Mouse (Mus musculus): ENCODE measurements around the gene Fars2.
"Not testable (repeated sequence)": the region's sequence is repeated elsewhere in the genome, so short reads cannot be mapped to it uniquely, and the experiment has no call there.

Gene Fars2

DNA sequence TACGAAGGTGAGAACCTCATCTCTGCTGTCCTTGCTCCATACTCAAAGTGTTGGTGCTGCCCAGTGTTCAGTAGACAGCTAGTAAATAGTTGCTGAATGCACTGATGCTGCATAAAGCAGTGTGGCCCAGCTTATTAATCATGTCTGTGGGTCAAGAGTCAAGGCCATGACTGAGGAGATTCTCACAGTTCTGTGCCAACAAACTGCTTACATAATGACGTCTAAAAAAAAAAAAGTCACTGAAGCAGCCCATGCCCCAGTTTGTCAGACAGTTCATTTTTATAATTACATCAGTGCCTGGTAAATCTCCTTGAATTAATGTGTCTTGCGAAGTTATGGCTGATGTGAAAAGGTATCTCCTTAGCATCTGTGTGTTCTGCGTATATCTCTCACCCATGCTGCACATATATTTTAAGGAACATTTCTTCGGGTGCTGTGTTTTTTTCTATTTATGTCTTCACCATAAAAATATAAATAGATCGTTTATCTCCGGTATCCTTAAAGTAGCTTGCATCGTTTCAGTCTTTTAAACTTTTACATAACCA, 314.8 kb downstream of the Fars2 start:
- DNase-seq (ENCODE audit: extremely low read depth, insufficient read length, low spot score), result no peak

DNA sequence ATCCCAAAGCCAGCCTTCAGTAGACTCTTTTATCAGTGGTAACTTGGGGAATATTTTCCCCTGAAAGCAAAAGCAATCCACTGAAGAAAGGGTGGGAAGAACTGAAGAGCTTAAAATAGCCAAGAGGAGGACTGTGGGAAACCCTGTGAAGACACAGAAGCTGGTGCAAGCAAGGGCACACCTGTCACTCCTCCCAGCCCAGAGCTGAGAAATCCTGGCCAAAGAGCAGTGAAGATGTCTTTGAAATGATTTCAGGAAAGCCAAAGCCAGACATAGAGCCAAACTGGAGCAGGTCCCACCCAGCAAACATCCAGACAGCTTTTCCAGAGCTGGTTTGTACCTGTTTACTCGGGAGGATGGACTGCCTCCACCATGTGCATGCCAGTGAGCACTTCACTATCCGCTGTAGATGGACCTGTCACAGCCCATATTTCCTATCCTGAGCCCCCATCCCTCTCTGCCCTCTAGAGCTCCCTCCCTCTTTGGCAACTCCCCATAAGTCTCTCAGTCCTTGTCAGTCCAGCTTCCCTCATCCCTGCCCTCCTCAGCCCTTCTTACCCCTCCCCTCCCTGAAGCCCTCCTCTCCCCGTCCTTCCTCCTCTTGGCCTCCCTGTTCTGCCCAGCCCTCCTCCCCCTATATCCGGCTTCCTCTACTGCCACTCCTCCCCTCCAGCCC, 327.7 kb downstream of the Fars2 start:
- no peak for DNase-seq (ENCODE audit: extremely low read depth, insufficient read length, low spot score)

DNA sequence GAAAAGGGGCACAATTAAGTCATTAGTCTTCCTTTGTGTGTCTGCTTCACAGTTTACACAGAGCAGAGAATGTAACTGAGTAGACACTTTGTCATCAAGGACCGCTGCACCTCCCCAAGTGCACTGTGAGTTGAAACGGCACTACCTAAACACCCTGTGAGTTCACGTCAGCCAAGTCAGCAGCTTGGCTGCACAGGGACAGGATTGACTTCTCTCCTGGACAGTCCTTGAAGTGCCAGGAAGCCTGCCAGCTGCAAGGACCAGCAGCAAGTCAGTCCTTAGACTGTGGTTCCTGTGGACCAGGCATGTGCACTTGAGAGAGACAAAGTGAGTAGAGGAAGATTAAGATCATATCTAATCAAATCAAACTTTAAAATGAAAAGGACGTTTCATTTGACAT, 330.7 kb downstream of the Fars2 start:
- no peak for DNase-seq (ENCODE audit: extremely low read depth, insufficient read length, low spot score)

DNA sequence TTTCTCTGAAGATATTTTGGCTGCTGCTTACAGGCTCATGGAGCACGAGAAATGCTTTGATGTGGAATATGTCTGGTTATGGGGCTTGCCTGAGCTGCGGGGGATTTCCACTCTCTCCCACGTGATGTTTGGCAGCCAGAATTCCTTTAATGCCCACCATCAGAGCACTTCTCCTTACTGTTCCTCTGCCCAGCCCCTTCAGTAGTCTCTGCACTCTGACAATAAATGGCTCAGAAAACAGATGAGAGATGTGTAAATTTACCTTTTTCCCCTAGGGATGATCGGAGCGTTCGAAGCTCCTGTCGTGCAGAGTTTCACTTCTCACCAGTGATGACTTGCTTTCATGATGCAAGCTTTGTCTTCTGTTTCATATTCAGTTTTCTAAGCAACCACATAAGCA, 331.4 kb downstream of the Fars2 start:
- DNase-seq (ENCODE audit: extremely low read depth, insufficient read length, low spot score), result no peak

DNA sequence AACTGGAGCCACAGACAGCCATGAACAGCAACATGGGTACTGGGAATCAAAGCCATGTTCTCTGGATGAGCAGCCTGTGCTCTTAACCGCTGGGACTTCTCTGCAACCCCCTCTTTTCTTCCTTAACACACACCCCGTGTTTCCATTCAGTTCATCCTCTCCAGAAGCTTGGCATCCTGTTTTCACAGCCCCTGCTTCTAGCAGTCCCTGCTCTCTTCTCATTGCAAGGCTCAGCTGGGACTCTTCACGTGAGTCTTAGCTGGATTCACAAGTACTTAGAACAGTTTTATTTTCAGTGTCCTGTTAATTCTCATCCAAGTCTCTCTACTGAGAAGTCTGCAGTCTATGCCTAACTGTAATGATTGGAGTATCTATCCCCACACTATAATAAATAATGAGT, 334.2 kb downstream of the Fars2 start:
- DNase-seq (ENCODE audit: extremely low read depth, insufficient read length, low spot score), result no peak

DNA sequence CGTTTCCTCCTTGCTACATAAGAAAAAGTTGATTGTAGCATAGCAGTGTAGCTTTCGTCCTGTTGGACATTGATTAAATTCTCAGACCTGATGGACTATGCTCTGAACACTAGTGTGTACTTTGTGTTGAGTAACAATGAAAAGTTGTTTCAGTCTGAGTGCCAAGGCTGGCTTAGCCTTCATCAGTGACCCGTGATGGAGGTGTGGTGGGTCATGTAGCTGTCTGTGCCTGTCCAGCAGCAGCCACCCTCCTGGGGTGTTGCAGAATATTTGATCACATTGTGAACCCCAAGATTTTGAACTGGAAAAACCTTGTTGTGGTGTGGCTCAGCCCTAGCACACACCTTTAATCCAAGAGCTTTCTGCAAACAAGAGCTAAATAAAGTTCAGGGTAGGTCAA, 343.3 kb downstream of the Fars2 start:
- DNase-seq (ENCODE audit: extremely low read depth, insufficient read length, low spot score), result no peak

DNA sequence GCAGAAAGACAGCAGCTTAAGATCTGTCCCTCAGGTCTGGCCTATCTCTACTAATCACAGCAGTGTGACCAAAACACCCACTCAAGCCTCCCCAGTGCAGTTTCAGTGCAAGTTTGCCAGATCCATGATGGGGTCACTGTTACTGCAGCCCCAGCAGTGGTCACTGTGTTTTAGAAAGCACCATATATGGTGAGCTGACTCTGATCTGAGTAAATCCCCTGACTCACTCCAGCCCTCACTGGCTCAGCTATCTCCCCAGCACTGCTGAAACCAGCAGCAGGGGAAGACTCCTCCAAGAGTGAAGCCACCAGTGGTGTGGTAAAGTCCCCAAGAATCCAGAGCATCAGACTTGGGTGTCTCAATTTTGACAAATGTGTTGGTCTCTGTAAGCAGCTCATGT, 346.5 kb downstream of the Fars2 start:
- no peak for DNase-seq (ENCODE audit: extremely low read depth, insufficient read length, low spot score)

DNA sequence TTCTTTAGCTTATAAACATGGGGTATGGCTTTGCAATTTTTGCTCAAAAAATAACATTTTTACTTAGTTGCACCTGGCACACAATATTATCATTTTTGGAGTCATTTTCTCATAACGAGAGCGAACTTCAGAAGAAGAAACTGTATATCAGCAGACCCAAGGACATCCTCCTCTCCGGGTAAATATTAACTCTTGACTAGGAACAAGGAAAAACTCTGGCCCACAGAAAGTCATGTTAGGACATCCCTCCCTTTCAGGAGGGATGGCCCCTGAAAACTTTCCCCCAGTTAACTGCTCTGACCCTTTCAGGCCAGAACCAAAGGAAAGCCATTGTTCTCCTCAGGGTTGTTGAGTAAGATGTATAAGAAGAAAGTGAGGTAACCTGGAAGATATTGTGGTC, 348.9 kb downstream of the Fars2 start:
- DNase-seq (ENCODE audit: extremely low read depth, insufficient read length, low spot score), result not testable (repeated sequence)

DNA sequence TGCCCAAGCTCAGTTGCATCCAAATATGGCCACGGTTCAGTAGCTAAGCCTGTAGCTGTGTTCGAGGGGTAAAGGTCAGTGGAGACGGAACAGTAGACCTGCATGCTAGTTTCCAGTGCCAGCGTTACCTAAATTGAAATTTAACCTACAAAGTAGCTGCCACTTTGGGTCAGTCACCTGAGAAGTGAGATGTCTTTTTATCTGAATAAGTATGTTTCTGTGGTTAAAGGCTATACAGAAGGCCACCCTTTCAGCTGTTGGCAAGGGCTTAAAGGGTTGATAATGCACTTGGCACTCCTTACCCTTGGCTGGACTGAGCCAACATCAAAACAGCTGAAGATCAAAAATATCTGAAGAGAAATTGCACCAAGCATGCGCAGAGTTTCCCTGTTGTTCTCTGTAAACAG, 349.3 kb downstream of the Fars2 start:
- DNase-seq (ENCODE audit: extremely low read depth, insufficient read length, low spot score), result no peak

DNA sequence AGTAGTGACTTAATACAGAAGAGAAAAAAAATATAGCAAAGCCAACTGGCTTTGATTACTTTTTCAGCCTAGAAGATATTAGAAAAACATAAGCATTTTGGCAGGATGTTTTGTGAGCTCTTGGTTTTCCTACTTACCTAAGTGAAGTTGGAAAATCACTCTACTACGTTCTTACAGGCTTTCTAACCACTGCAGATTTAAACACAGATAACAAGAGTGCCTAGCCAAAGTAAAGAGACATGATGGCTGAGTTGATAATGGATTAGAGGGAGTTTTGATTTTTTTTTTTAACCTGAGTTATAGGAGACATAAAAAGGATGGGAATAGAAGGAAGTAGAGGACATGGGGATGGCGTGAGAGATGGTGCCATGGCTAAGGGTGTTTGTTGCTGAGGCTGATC, 350.6 kb downstream of the Fars2 start:
- DNase-seq (ENCODE audit: extremely low read depth, insufficient read length, low spot score), result no peak

DNA sequence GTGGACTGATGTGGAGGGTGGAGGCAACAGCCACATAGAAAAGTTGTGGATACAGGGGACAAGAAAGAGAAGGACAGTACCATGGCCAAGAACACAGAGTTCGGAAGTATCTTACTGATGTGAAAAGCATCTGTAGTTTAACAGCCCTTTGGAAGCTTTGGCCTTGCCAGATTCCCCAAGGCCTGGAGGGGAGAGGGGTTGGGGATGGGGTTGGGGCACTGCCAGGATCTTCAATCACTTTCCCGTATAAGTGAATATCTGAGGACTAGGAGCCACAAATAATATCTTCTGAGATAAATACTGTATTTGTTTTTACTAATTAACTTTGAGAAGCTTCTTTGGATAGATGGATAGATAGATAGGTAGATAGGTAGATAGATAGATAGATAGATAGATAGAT, 351.8 kb downstream of the Fars2 start:
- DNase-seq (ENCODE audit: extremely low read depth, insufficient read length, low spot score), result no peak

DNA sequence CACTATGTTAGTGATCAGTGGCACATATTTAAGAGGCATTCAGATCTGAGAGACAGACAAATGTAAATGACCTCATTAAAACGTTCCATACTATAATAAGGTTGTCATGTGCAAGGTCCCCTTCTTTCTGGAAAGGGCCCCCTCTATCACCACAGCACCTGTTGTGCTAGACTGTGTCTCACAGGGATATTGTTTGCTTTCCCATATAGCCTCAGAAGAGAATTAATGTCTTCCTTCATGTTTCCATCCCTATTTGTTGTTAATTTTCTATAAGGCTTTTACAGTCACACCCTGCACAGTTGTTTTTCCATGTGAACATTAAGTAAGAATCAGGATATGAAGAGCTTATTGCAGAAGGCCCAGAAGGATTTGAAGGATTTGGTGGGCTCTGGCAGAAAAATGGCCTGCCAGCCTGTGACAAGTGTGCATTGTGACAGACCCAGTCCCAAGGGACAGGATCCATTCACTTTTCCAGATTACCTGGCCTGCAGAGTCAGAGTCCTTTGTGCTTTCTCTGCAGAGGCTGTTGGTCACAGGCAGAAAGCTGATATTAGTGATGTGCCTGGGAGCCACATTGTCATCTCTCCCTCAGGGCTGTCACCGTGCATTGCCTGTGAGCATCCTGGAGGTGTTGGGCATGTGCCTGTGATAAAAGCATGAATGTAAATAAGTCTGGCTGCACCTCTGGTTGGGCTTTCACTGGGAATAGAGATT, 352.4 kb downstream of the Fars2 start:
- DNase-seq (ENCODE audit: extremely low read depth, insufficient read length, low spot score), result no peak

DNA sequence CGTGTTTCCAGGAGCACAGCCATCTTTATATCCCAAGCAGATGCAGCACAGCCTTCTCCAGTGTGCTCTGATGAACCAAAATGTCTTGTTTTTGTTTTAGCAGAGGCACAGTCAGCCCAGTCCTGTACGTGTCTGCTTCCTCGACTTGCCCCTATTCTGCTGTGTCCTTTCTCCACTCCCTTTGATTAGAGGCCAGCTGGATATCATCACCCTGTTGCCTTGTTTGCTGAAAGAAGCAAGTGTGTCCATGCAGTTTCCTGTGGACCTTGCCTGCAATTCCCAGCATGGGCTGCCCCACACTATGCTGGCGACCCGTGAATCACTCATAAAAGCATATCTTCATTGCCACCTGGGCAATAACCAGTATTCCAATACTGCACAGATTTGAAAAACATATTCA, 360.4 kb downstream of the Fars2 start:
- DNase-seq (ENCODE audit: extremely low read depth, insufficient read length, low spot score), result no peak

DNA sequence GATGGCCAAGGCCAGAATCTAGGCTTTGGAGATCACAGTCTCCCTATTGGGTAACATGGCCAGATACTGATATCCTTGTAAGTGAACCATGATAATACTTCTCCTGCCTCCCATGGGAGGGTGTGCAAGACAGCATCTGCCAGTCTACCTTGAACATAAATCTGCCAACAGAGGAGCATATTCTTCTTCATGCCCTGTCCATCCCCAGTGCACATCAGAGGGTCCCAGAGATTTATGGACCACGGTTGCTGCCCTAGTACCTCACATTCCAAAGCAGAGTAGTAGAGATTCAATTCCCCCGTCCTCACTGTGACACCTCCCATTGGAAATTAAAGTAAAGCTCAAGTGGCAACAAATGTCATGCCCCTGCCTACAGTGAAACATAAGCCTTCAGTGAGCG, 361.0 kb downstream of the Fars2 start:
- DNase-seq (ENCODE audit: extremely low read depth, insufficient read length, low spot score), result no peak

DNA sequence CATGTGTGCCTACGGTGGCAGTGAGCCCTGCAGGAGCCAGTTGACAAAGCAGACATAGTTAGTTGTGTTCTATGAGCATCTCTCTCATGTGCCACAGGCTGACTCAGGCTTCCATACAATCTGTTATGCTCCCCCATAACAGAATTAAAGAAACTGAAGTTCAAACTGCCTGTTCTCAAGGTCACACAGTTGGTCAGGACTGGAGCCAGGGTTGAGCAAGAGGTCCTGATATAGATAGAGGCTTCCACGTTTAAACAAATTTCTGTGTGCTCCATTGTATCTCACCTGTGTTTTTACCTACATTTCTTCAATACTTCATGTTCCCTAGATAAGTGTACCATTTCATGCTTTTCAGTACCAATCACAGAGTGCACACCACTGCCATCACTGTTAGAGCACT, 362.9 kb downstream of the Fars2 start:
- DNase-seq (ENCODE audit: extremely low read depth, insufficient read length, low spot score), result no peak

DNA sequence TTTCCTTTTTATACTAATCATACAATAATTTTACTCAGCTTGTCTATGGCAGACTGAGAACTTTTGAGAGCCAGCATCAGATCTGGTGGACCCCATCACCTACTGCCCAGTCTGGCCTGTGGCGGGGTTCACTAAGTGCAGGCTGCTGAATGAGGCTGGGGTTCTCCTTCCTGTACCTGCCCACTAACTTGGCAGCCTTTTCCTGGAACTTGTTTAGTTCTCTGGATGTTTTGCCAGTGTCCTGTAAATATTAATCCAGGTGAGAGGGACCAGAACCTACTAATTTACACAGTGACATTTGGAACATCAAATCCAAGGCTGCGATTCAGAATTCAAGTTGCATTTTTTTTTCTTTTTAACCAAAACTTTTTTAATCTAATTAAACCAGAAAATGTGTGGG, 367.2 kb downstream of the Fars2 start:
- no peak for DNase-seq (ENCODE audit: extremely low read depth, insufficient read length, low spot score)

DNA sequence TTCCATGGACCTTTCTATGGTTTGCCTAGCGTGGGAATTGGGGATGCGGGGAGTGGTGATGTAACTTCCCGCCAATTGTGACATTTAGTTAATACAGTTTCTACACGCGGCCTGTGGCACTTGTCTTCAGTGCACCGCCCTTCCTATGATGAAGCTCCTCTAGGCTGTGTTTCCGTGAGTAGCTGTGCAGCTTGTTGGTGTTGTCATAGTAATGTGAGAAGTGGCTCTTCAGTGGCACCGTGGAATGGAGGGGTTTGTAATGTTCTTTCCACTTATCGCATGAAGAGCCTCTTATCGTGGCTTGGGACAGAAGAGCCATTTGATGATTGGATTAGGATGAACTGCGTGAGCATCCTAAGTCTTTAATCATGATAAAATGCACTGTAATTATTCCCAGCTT, 369.5 kb downstream of the Fars2 start:
- no peak for DNase-seq (ENCODE audit: extremely low read depth, insufficient read length, low spot score)

DNA sequence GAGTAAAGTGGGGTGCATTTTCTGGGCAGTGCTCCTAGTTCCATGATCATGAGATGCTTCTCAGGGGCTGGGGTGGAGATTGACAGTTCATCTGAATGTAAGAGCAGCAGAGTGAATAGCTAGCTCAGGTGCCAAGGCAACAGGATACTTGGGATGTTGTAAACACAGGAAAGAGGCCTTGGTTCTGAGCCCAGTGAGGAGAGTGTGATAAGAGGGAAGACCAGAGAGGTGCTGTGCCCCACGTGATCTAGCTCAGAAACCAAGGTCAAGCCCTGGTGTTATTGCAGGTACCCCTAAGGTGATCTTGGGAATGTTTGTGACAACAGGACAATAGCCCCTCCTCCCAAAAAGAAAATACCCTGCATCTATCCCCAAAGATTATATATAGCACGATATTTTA, 372.2 kb downstream of the Fars2 start:
- no peak for DNase-seq (ENCODE audit: extremely low read depth, insufficient read length, low spot score)

DNA sequence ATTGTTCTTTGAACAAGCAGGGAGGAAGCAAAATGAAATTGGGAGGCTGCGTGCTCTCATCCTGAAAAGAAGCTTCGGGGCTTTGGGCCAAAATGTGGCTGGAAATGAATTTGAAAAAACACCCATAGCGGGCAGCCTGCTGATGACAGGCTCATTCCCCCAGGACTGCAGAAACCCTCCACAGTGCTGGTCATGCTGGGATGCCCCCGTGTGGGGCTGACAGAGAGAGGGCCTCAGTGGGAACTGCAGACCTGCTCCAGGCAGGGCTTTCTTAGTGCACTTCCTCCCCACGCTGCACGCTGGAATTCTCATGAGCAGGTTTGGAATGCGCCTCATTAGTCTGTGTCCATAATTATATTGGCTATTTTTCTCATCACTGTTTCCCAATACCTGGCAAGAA, 373.4 kb downstream of the Fars2 start:
- DNase-seq (ENCODE audit: extremely low read depth, insufficient read length, low spot score), result no peak

DNA sequence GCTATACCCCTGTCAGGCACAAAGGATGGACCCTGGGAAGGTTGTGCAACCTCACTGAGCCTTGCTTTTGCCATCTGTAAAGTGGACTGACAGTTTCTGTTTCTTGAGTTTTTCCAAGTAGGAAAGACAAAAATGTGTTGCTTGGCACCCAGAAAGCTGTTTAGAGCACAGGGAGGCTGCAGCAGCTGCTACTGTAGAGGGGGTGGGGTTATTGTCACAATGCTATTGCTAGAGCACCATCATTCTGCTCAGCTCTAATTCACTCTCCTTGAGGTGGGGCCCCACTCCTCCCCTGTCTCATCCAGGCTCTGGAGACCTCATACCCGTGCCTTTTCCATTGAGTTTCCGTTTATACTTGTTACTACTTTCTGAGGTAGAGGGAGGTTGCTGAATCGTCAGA, 375.2 kb downstream of the Fars2 start:
- no peak for DNase-seq (ENCODE audit: extremely low read depth, insufficient read length, low spot score)

DNA sequence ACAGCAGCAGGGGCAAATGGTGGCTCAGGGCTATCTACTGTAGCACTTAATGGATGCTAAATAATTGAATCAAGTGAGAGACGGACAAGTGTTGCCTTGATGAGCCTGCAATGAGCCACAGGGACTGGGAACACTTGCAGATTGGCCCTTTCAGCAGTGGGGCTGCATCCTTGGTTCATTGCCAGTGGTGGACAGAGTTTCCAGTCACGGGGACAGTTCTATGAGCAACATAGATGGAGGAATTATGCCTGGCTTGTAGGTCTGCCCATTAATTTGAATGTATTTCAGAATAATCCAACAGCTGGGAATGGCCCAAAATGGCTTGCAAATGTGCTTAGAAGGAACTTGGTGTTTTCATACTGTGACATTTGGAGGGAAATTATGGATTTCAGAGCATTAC, 376.1 kb downstream of the Fars2 start:
- DNase-seq (ENCODE audit: extremely low read depth, insufficient read length, low spot score), result no peak

DNA sequence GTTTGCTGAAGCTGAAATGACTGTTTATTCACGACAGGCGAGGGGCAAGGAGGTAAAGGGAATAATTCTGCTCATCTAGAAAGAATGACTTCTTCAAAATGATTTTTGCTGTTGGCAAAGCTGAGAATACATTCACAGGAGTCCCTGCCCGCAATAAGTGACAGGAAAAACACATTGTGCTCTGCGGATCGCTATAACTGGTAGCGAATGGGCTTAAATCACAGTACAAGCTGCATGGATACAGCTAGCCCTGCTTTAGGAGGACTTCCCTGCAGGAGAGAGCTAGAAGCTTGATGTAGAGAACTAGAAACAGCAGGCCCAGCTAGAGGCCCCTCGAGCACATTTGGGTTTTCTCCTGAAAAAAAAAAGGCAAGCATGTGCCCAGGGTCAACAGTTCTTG, 376.6 kb downstream of the Fars2 start:
- no peak for DNase-seq (ENCODE audit: extremely low read depth, insufficient read length, low spot score)
